Mouse (Mus musculus) cerebellum, adult 9-10 months (tissue): ENCODE data around the gene Kcnrg.
"Not testable (repeated sequence)": the region's sequence is repeated elsewhere in the genome, so short reads cannot be mapped to it uniquely, and the experiment has no call there.

ENCODE experiments used
- DNase-seq: peaks from one replicate; pipeline ENCODE4 v3.0.0; 2022

Kcnrg gene

GRCm38 (mm10) chr14:61607157-61607556, at the start of gene Kcnrg:
Kcnrg (plus strand) TSS chr14:61607457.
- DNase-seq, result no peak

DNA sequence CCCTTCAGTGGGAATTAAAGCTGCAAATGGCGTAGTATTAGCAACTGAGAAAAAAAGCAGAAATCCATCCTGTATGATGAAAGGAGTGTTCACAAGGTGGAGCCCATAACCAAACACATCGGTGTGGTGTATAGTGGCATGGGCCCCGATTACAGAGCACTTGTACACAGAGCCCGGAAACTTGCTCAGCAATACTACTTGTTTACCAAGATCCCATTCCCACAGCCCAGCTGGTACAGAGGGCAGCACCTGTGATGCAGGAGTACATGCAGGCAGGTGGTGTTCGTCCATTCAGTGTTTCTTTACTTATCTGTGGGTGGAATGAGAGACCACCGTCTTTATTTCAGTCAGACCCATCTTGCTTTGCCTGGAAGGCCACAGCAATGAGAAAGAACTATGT, 48.4 kb upstream of the Kcnrg start:
- no peak for DNase-seq

DNA sequence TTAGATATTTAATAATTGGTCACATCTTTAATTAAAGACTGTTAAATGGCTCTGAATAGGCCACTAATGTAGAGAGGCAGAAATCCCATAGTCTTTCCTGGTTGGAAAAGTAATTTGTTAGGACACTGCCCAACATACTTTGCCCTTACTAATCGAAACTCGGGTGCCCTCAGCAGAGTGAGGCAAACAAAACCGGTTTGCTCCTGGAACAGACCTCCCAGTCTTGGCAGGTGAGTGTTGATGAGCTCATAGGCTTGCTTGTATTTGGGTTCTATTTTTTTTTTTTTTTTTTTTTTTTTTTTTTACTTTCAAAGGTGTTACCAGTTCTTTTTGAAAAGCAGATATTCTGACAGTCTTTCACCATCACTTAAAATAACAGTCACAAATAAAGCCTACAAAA, 47.4 kb upstream of the Kcnrg start:
- no peak for DNase-seq

- not testable (repeated sequence) for DNase-seq
These were observed 41.0 kb upstream of the Kcnrg start for GRCm38 (mm10) chr14:61566211-61566610.

DNA sequence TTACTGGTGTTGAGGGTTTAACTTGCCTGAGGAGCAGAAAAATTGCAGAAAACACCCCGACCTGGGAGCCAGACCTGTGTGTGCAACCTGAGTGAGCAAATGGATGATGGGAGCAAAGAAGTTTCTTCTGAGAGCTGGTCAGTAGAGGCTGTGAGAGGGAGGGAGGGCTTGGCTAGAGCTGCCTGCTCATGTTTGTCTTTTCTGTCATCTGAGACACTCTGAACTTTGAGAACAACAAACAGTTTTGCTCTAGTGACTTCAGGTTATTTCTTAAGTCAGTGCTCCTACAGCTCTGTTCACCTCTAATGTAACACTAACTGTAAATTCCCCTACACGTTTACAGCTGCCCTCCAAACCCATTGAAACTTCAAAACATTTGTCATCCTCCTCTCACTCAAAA, 37.9 kb upstream of the Kcnrg start:
- no peak for DNase-seq

GRCm38 (mm10) chr14:61571366-61571765, 35.9 kb upstream of the Kcnrg start:
- peak; percentile 78 for DNase-seq

DNA sequence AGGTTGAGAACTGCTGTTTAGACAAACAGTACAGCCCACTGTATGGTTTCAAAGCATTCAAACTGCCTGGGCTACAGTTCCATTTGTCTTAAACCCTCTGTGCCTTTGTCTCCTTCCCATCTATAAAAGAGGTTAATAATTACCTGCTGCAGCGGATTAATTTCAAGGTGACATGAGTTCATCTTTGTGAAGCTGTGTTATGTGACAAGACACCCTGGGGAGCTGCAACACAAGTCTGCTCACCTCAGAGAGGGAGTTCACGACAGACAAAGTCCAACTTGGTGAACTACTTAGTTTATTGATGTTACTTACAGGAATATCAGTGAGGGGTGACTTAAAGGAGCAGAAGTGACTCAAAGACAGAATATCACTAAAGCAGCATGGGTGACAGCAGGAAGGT, 35.1 kb upstream of the Kcnrg start:
- DNase-seq, result no peak

GRCm38 (mm10) chr14:61575066-61575465, 32.2 kb upstream of the Kcnrg start:
- DNase-seq, result no peak

- no peak for DNase-seq
These were observed 31.3 kb upstream of the Kcnrg start for GRCm38 (mm10) chr14:61575941-61576340.

DNA sequence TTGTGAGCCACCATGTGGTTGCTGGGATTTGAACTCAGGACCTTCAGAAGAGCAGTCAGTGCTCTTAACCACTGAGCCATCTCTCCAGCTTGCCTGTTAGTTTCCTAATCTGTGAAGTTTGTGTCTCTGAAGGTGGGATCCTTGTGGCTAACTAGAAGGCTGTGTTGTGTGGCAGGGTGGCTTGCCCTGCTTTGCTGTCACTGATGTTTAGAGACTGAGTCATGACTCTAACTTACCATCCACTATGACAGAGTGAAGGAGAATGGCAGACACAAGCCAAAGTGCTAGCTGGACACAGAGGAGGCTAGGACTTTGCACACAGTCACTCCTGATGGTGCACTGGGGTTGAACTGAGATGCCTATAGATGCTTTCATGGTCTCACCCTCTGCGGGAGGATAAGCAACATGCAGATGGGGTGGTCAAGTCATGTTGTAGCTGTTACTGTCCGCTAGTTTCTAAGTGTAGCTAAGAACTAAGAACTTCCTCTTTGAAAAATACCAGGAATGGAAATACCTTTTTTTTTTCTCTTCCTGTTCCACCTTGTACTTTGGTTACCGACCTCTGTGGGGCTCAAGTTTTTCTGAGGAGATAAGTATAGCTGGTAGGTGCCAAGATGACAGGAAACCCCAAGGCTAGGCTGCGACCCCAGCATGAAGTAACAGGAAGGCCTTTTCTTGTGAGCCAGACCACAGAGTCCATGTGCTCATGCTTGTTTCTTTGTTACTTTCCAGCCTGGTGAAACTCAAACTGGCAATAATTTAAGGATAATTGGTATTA, 17.8 kb upstream of the Kcnrg start:
- no peak for DNase-seq

GRCm38 (mm10) chr14:61596719-61597426, 10.4 kb upstream of the Kcnrg start:
- DNase-seq, result no peak

DNA sequence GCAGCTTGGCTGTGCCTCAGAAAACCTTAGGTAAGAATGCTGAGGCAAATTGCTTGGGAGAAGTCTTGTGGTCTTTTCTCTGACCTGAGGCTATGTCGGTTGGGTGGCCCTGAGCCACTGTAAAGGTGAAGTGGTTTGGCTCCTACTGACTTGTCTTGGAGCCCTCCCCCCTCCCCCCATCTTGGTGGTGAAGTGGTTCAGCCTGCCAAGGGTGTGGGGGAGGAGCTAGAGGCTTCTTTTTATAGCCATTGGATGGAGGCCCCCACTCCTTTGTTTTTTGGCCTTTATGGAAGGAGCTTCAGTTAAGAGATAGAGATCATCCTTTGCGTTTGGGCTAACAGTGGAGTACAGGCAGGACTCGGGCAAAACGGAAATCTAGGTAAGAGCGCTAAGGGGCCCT, 9.3 kb upstream of the Kcnrg start, which contains the start of gene Trim13:
Trim13 (plus strand) TSS at position 280 of the 400 bp plus-strand sequence.
- no peak for DNase-seq

DNA sequence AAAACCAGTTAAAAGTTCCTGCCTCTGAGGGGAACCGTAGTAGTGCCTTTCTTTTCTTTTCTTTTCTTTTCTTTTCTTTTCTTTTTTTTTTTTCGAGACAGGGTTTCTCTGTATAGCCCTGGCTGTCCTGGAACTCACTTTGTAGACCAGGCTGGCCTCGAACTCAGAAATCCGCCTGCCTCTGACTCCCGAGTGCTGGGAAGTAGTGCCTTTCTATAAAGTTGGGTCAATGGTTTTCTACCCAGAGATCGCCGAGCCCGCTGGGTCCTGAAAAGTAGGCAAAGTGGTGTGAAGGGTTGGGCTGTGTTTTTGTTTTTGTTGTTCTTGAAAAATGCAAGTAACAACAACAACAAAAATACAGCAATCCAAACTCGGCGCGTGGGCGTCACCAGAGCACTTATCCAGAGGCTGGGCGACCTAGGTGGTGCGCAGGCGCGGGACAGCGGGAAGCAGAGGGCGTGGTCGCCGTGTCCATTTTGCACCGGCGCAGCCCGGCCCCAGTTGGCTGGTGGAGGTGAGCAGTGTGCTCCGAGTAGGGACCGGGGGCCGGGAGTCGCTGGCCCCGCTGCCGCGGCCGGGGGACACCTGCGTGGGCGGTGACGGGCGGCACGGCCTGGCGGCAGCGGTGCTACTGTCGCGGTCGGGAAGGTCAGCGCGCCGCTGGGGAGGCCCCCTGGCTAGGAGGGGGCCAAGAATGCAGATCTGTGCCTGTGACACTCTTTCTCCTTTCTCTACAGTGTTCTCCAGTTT, 8.0 kb upstream of the Kcnrg start:
- peak; percentile 87 for DNase-seq

GRCm38 (mm10) chr14:61601348-61601747, 5.9 kb upstream of the Kcnrg start:
- no peak for DNase-seq

DNA sequence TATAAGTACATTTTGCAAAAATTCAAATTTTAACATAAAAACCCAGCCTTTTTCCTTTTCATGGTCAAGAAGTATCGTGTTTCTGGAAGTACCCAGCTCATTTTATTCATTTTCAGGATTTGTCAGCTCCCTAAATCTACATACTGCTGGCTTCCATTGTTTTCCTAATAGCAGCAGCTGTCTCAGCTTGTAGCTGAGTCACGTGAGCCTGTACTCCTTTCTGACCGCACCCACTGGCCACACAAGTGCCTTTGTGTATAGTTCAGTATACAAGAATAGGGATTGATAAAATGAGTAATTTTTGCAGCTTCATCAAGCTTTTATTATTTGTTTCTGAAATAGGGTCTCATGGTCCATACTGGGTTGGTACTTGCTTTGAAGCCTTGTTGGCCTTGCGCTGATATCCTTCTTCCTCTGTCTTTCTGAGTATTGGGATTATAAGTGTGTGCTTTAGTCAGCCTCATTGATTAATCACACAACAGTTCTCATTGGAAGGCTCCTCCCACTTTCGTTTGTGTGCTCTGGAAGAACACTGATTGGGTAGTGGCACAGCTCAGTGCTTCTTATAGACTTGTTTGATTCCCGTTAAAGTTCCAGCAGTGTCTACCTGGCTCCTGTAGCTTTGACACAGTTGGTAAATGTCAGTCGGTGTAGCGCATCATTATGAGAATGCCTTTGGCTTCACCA, 4.0 kb upstream of the Kcnrg start:
- no peak for DNase-seq

GRCm38 (mm10) chr14:61604081-61604480, 3.2 kb upstream of the Kcnrg start:
- no peak for DNase-seq

DNA sequence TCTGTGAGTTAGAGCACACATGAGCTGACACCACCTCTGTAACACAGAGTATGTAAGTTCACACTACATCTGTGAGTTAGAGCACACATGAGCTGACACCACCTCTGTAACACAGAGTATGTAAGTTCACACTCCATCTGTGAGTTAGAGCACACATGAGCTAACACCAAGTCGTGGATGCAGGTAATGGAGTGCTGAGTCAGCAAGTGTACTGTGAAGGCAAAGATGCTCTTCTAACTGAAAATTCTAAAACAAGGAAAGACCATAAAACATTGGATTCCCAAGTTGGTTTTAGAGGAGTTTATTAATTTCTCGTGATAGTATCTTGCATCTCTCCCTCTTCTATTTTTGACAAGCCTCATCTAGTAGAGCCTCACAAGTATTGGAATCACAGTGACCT, 1.2 kb upstream of the Kcnrg start:
- not testable (repeated sequence) for DNase-seq

- DNase-seq, result no peak
These were observed 4.5 kb downstream of the Kcnrg start for GRCm38 (mm10) chr14:61611766-61612165.

DNA sequence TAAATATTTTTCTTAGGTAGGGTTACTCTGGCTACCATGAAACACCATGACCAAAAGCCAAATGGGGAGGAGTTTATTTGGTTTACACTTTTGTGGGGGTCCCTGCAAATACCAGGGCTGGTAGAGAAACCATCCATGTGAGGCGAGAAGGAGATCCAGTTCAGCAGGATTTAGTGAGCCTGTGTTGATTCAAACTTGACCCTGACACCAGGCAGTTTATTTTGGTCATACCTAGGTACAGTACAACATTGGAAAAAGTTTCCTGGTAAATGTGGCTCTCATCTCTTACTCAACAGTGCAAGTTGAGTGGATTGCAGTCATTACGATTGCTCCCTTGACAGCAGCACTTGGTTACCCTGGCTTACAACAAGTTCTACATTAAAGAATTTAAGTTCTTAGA, 6.1 kb downstream of the Kcnrg start:
- DNase-seq, result no peak

GRCm38 (mm10) chr14:61620371-61620770, 13.1 kb downstream of the Kcnrg start:
- DNase-seq, result no peak

DNA sequence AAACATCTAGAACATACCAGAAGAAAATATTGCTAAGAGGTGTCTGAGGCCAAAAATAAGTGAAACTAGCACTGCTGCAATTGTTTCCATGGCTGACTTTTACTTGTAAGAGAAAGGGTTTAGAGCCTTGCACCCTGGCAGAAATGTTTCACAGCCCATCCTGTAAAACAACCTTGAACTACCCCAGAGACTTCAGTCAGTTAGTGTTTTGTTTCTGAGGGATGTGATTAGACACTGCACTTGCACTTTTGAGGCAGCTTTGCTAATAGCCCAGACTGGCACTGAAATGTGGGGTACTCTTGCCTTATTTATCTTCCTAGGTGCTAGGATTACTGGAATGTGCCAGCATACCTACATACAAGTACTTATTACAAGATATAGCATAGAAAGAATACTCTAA, 28.7 kb downstream of the Kcnrg start:
- no peak for DNase-seq

- DNase-seq, result no peak
These were observed 35.4 kb downstream of the Kcnrg start for GRCm38 (mm10) chr14:61642668-61643067.

- no peak for DNase-seq
These were observed 38.3 kb downstream of the Kcnrg start for GRCm38 (mm10) chr14:61645547-61645946.
